Mouse (Mus musculus) heart, adult 18-20 months (tissue): ENCODE measurements at regions not wholly inside any gene's neighbourhood (a gene's known extent, or its start where the extent isn't known, plus 50 kb on each side); places are given as distances from the start of the nearest gene placed in this dataset.
A peak's percentile ranks its signal among the peaks of the same experiment; 100 is the strongest.

Experiments used
- DNase-seq, 2 experiments: peaks; one replicate each; pipeline ENCODE4 v3.0.0; 2021 to 2022; ENCODE audit warnings: mixed read lengths in 1 of 2

GRCm38 (mm10) chr11:64655162-64655561 is 218.7 kb upstream of the F930015N05Rik start:
- peak in 1 of 2 experiments; percentile 29 for DNase-seq

GRCm38 (mm10) chr11:64663166-64663565 is 226.7 kb upstream of the F930015N05Rik start:
- DNase-seq, result no peak

- DNase-seq, result no peak
Observed at GRCm38 (mm10) chr11:64667010-64667409, 230.6 kb upstream of the F930015N05Rik start.

- DNase-seq, result no peak
Observed at GRCm38 (mm10) chr11:64667521-64667920, 231.1 kb upstream of the F930015N05Rik start.

GRCm38 (mm10) chr11:64671898-64672297 is 235.4 kb upstream of the F930015N05Rik start:
- DNase-seq, result no peak

GRCm38 (mm10) chr11:64673546-64673945 is 237.1 kb upstream of the F930015N05Rik start:
- DNase-seq, result no peak

GRCm38 (mm10) chr11:64703776-64704175 is 267.3 kb upstream of the F930015N05Rik start:
- no peak for DNase-seq

GRCm38 (mm10) chr11:64711801-64712200 is 267.0 kb upstream of the Elac2 start:
- no peak for DNase-seq

- peak in 1 of 2 experiments; percentile 7 for DNase-seq
Observed at GRCm38 (mm10) chr11:64715182-64715581, 263.7 kb upstream of the Elac2 start.

- peak; percentile 78 to 92 for DNase-seq
Observed at GRCm38 (mm10) chr11:64718316-64719085, 260.3 kb upstream of the Elac2 start.

- DNase-seq, result no peak
Observed at GRCm38 (mm10) chr11:64726249-64726648, 252.6 kb upstream of the Elac2 start.

GRCm38 (mm10) chr11:64727841-64728421 is 250.9 kb upstream of the Elac2 start:
- DNase-seq, result no peak

GRCm38 (mm10) chr11:64738948-64739347 is 239.9 kb upstream of the Elac2 start:
- DNase-seq, result no peak

GRCm38 (mm10) chr11:64743753-64744152 is 235.1 kb upstream of the Elac2 start:
- no peak for DNase-seq

- DNase-seq, result no peak
Observed at GRCm38 (mm10) chr11:64746146-64746545, 232.7 kb upstream of the Elac2 start.

- no peak for DNase-seq
Observed at GRCm38 (mm10) chr11:64749976-64750375, 228.9 kb upstream of the Elac2 start.

GRCm38 (mm10) chr11:64752299-64752698 is 226.5 kb upstream of the Elac2 start:
- no peak for DNase-seq

- no peak for DNase-seq
Observed at GRCm38 (mm10) chr11:64752816-64753215, 226.0 kb upstream of the Elac2 start.

- no peak for DNase-seq
Observed at GRCm38 (mm10) chr11:64754076-64754475, 224.8 kb upstream of the Elac2 start.

GRCm38 (mm10) chr11:64755563-64755962 is 223.3 kb upstream of the Elac2 start:
- DNase-seq, result no peak

GRCm38 (mm10) chr11:64760626-64761025 is 218.2 kb upstream of the Elac2 start:
- no peak for DNase-seq

- DNase-seq, result no peak
Observed at GRCm38 (mm10) chr11:64762755-64763154, 216.1 kb upstream of the Elac2 start.

- no peak for DNase-seq
Observed at GRCm38 (mm10) chr11:64764056-64764455, 214.8 kb upstream of the Elac2 start.

GRCm38 (mm10) chr11:64776691-64777090 is 202.1 kb upstream of the Elac2 start:
- DNase-seq, result no peak
